Mouse (Mus musculus) kidney, embryonic 15.5 days (tissue): ENCODE measurements around the gene Kirrel3. TPM values are rescaled to one million over a fixed set of nuclear protein-coding genes. Genes with fewer than 3 reads are reported as not detected.

Experiments
- ATAC-seq: fragments of 200-750 bp; cut with Nextera tagmentation; replicated peaks from 2 replicates; pipeline ENCODE4 v1.8.0; 2017; ENCODE audit warnings: moderate TSS enrichment; ENCODE audit not compliant: low FRiP score
- H3K27ac ChIP-seq: fragments of 300-500 bp; sonication (generic); 2 replicates; pipeline ENCODE4 v1.5.1; 2015; ENCODE audit warnings: mild to moderate bottlenecking, inconsistent platforms
- H3K27me3 ChIP-seq: fragments of 300-500 bp; sonication (generic); 2 replicates; pipeline ENCODE4 v1.6.1; 2015; ENCODE audit warnings: inconsistent platforms
- H3K36me3 ChIP-seq: fragments of 300-500 bp; sonication (generic); 2 replicates; pipeline ENCODE4 v1.6.1; 2015; ENCODE audit warnings: inconsistent platforms
- H3K4me1 ChIP-seq: fragments of 300-500 bp; sonication (generic); 2 replicates; pipeline ENCODE4 v1.6.1; 2015; ENCODE audit warnings: inconsistent platforms
- H3K4me2 ChIP-seq: fragments of 300-500 bp; sonication (generic); 2 replicates; pipeline ENCODE4 v1.6.1; 2015; ENCODE audit warnings: moderate library complexity, mild to moderate bottlenecking, inconsistent platforms
- H3K4me3 ChIP-seq: fragments of 300-500 bp; sonication (generic); replicated peaks from 2 replicates; pipeline ENCODE4 v1.5.1; 2015; ENCODE audit warnings: mild to moderate bottlenecking, inconsistent platforms
- H3K9ac ChIP-seq: fragments of 300-500 bp; sonication (generic); 2 replicates; pipeline ENCODE4 v1.6.1; 2015; ENCODE audit warnings: mild to moderate bottlenecking, inconsistent platforms
- H3K9me3 ChIP-seq: fragments of 300-500 bp; sonication (generic); replicated peaks from 2 replicates; pipeline ENCODE4 v1.6.1; 2016; ENCODE audit warnings: inconsistent platforms
- WGBS: fragments of 180-500 bp; shearing (Covaris S2); methylation state at CpG from one replicate; pipeline ENCODE4 v1.1.7; 2015; ENCODE audit warnings: mixed read lengths; 5-methylcytosine and 5-hydroxymethylcytosine counted together
- polyA plus RNA-seq: library from polyadenylated mRNA; unstranded; fragments of >200 nt; fragmentation: Nextera tagmentation; extraction: Ambion mirVana; gene quantifications from 2 replicates; pipeline ENCODE4 v1.2.1, GENCODE M21; 2015

Gene Kirrel3
- polyA plus RNA-seq, 1 experiment from 2014 or later: 3.4 TPM

- Histone ChIP-seq H3K4me2 (no peak overlapping the region), H3K9me3 (no peaks in the 10 kb centered on the region), H3K9ac (no peak overlapping the region), H3K27ac (no peak overlapping the region), H3K36me3 (no peaks in the 10 kb centered on the region), H3K4me3 (no peak overlapping the region), H3K27me3 (no peaks in the 10 kb centered on the region), H3K4me1 (no peaks in the 10 kb centered on the region)
- 83% methylated on average over 3 of the region's 3 CpGs for WGBS
- ATAC-seq: no peak
Measured at GRCm38 (mm10) chr9:34884942-34885341, 399.2 kb downstream of the Kirrel3 start.

- WGBS: 11% methylated on average over 5 of the region's 5 CpGs
- no peaks in the 10 kb centered on the region for H3K4me1 ChIP-seq
- no peaks in the 10 kb centered on the region for H3K27me3 ChIP-seq
- no peak overlapping the region for H3K9ac ChIP-seq
- no peak overlapping the region for H3K27ac ChIP-seq
- H3K9me3 ChIP-seq: no peaks in the 10 kb centered on the region
- H3K36me3 ChIP-seq: no peaks in the 10 kb centered on the region
- no peak overlapping the region for H3K4me3 ChIP-seq
- no peak overlapping the region for H3K4me2 ChIP-seq
- ATAC-seq: no peak
Measured at GRCm38 (mm10) chr9:34886746-34887145, 401.1 kb downstream of the Kirrel3 start.

GRCm38 (mm10) chr9:34887196-34887595, 401.5 kb downstream of the Kirrel3 start:
- WGBS: 15% methylated on average over 2 of the region's 2 CpGs
- Histone ChIP-seq H3K27ac (no peak overlapping the region), H3K9ac (no peak overlapping the region), H3K4me1 (no peaks in the 10 kb centered on the region), H3K9me3 (no peaks in the 10 kb centered on the region), H3K4me2 (no peak overlapping the region), H3K36me3 (no peaks in the 10 kb centered on the region), H3K27me3 (no peaks in the 10 kb centered on the region), H3K4me3 (no peak overlapping the region)
- no peak for ATAC-seq

GRCm38 (mm10) chr9:34888298-34888697, 402.6 kb downstream of the Kirrel3 start:
- Histone ChIP-seq H3K4me3 (no peak overlapping the region), H3K4me1 (no peaks in the 10 kb centered on the region), H3K36me3 (no peaks in the 10 kb centered on the region), H3K27ac (no peak overlapping the region), H3K4me2 (no peak overlapping the region), H3K9ac (no peak overlapping the region), H3K27me3 (no peaks in the 10 kb centered on the region), H3K9me3 (no peaks in the 10 kb centered on the region)
- no peak for ATAC-seq
- 89% methylated on average over 2 of the region's 2 CpGs for WGBS

GRCm38 (mm10) chr9:34901216-34901615, 415.5 kb downstream of the Kirrel3 start:
- no peaks in the 10 kb centered on the region for H3K9me3 ChIP-seq
- ATAC-seq: no peak
- no peaks in the 10 kb centered on the region for H3K27me3 ChIP-seq
- no peaks in the 10 kb centered on the region for H3K4me1 ChIP-seq
- H3K4me3 ChIP-seq: no peak overlapping the region
- H3K27ac ChIP-seq: no peak overlapping the region
- 87% methylated on average over 4 of the region's 4 CpGs for WGBS
- H3K4me2 ChIP-seq: no peak overlapping the region
- H3K36me3 ChIP-seq: no peaks in the 10 kb centered on the region
- no peak overlapping the region for H3K9ac ChIP-seq

GRCm38 (mm10) chr9:34901888-34902287, 416.2 kb downstream of the Kirrel3 start:
- no peak overlapping the region for H3K4me2 ChIP-seq
- H3K36me3 ChIP-seq: no peaks in the 10 kb centered on the region
- H3K9ac ChIP-seq: no peak overlapping the region
- H3K4me3 ChIP-seq: no peak overlapping the region
- H3K9me3 ChIP-seq: no peaks in the 10 kb centered on the region
- H3K27ac ChIP-seq: no peak overlapping the region
- WGBS: 66% methylated on average over 2 of the region's 2 CpGs
- ATAC-seq: no peak
- H3K27me3 ChIP-seq: no peaks in the 10 kb centered on the region
- H3K4me1 ChIP-seq: no peaks in the 10 kb centered on the region

GRCm38 (mm10) chr9:34905164-34905563, 419.5 kb downstream of the Kirrel3 start:
- Histone ChIP-seq H3K9ac (no peak overlapping the region), H3K27me3 (no peaks in the 10 kb centered on the region), H3K4me3 (no peak overlapping the region), H3K4me2 (no peak overlapping the region), H3K9me3 (no peaks in the 10 kb centered on the region), H3K36me3 (no peaks in the 10 kb centered on the region), H3K27ac (no peak overlapping the region), H3K4me1 (no peaks in the 10 kb centered on the region)
- ATAC-seq: no peak
- WGBS: 86% methylated on average over 6 of the region's 6 CpGs

- WGBS: 73% methylated on average over 3 of the region's 3 CpGs
- Histone ChIP-seq H3K27me3 (no peaks in the 10 kb centered on the region), H3K9me3 (no peaks in the 10 kb centered on the region), H3K36me3 (no peaks in the 10 kb centered on the region), H3K9ac (no peak overlapping the region), H3K4me1 (no peaks in the 10 kb centered on the region), H3K4me3 (no peak overlapping the region), H3K27ac (no peak overlapping the region), H3K4me2 (no peak overlapping the region)
- ATAC-seq: no peak
Measured at GRCm38 (mm10) chr9:34908040-34908439, 422.3 kb downstream of the Kirrel3 start.

- no peak overlapping the region for H3K27ac ChIP-seq
- no peaks in the 10 kb centered on the region for H3K27me3 ChIP-seq
- no peak overlapping the region for H3K9ac ChIP-seq
- no peak for ATAC-seq
- no peak overlapping the region for H3K4me3 ChIP-seq
- no peak overlapping the region for H3K4me2 ChIP-seq
- no peaks in the 10 kb centered on the region for H3K36me3 ChIP-seq
- WGBS: 79% methylated on average over 7 of the region's 7 CpGs
- no peaks in the 10 kb centered on the region for H3K9me3 ChIP-seq
- H3K4me1 ChIP-seq: no peaks in the 10 kb centered on the region
Measured at GRCm38 (mm10) chr9:34911838-34912237, 426.1 kb downstream of the Kirrel3 start.

GRCm38 (mm10) chr9:34912273-34912972, 426.7 kb downstream of the Kirrel3 start:
- Histone ChIP-seq H3K9ac (no peak overlapping the region), H3K36me3 (no peaks in the 10 kb centered on the region), H3K9me3 (no peaks in the 10 kb centered on the region), H3K4me1 (no peaks in the 10 kb centered on the region), H3K4me2 (no peak overlapping the region), H3K4me3 (no peak overlapping the region), H3K27me3 (no peaks in the 10 kb centered on the region), H3K27ac (no peak overlapping the region)
- no peak for ATAC-seq
- WGBS: 73% methylated on average over 2 of the region's 2 CpGs

- WGBS: 3% methylated on average over 5 of the region's 5 CpGs
- no peaks in the 10 kb centered on the region for H3K4me1 ChIP-seq
- H3K4me2 ChIP-seq: no peak overlapping the region
- H3K27ac ChIP-seq: no peak overlapping the region
- no peak overlapping the region for H3K9ac ChIP-seq
- no peaks in the 10 kb centered on the region for H3K9me3 ChIP-seq
- no peaks in the 10 kb centered on the region for H3K36me3 ChIP-seq
- H3K27me3 ChIP-seq: no peaks in the 10 kb centered on the region
- no peak; the same call in 1 of the 2 replicates for ATAC-seq
- no peak overlapping the region for H3K4me3 ChIP-seq
Measured at GRCm38 (mm10) chr9:34912996-34913395, 427.3 kb downstream of the Kirrel3 start.

- Histone ChIP-seq H3K4me2 (no peak overlapping the region), H3K9me3 (no peaks in the 10 kb centered on the region), H3K4me1 (no peaks in the 10 kb centered on the region), H3K27ac (no peak overlapping the region), H3K36me3 (no peaks in the 10 kb centered on the region), H3K9ac (no peak overlapping the region), H3K4me3 (no peak overlapping the region), H3K27me3 (no peaks in the 10 kb centered on the region)
- WGBS: 94% methylated on average over 5 of the region's 5 CpGs
- no peak for ATAC-seq
Measured at GRCm38 (mm10) chr9:34918976-34919375, 433.3 kb downstream of the Kirrel3 start.

GRCm38 (mm10) chr9:34920116-34920515, 434.4 kb downstream of the Kirrel3 start:
- WGBS: 76% methylated on average over 3 of the region's 3 CpGs
- no peak overlapping the region for H3K4me3 ChIP-seq
- no peak for ATAC-seq

More at GRCm38 (mm10) chr9:34920116-34920515, 434.4 kb downstream of the Kirrel3 start:
- no peaks in the 10 kb centered on the region for H3K27me3 ChIP-seq
- no peaks in the 10 kb centered on the region for H3K36me3 ChIP-seq
- no peak overlapping the region for H3K4me2 ChIP-seq
- H3K9ac ChIP-seq: no peak overlapping the region
- no peaks in the 10 kb centered on the region for H3K4me1 ChIP-seq
- H3K27ac ChIP-seq: no peak overlapping the region
- H3K9me3 ChIP-seq: no peaks in the 10 kb centered on the region
